Mouse (Mus musculus): ENCODE measurements around the gene 2300009A05Rik.

The 2300009A05Rik gene

DNA sequence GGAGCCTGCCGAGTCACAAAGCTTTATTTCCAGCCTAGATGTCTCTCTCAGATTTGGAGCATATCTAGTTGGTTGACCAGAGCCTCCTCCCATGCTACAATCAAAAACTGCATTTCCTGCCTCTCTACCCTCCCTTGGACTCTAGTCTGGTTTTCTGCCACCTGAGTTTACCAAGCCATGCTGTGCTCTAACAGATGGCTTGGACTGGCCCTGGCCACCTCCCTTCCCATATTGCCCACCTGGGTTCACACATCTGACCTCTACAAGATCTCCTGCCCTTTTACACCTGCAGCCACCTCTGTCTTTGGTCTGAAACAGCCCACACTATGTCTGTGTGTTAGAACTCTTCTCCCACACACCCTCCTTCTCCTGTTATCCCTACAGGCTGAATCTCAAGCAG lies 50.9 kb downstream of the 2300009A05Rik start:
- no peak for DNase-seq (ENCODE audit: extremely low spot score, low spot score)

DNA sequence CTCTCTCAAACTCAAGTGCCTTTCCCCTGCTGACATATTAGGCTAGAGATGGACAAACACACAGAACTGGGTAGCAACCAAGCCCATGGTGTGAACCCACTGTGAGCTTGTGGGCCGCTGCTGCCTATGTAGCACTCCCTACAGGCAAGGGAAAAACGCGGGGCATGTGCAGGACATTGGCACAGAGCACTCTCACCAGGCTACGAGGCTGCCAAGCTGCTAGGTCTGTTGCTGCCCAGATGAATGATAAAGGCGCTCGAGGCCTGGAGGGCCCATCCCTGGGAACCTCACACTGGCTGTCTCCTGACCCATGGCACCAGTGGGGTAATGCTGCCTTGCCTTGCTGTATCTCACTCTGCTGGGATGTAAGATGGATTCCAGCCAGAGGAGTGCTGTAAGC lies 53.0 kb downstream of the 2300009A05Rik start:
- no peak for DNase-seq (ENCODE audit: extremely low spot score, low spot score)
